Mouse (Mus musculus) stomach, embryonic 15.5 days (tissue): ENCODE data around the gene Lilra5. TPM values are rescaled to one million over a fixed set of nuclear protein-coding genes. Genes with fewer than 3 reads are reported as not detected.
"Not testable (repeated sequence)": the region's sequence is repeated elsewhere in the genome, so short reads cannot be mapped to it uniquely, and the experiment has no call there.

Experiments
- ATAC-seq: fragments of 200-750 bp; cut with Nextera tagmentation; 2 replicates; pipeline ENCODE4 v1.8.0; 2017; ENCODE audit warnings: low read depth, moderate number of reproducible peaks, moderate TSS enrichment; ENCODE audit not compliant: insufficient read depth, low FRiP score
- H3K27ac ChIP-seq: fragments of 300-500 bp; sonication (generic); 2 replicates; pipeline ENCODE4 v1.5.1; 2015; ENCODE audit warnings: mild to moderate bottlenecking, inconsistent platforms
- H3K27me3 ChIP-seq: fragments of 300-500 bp; sonication (generic); replicated peaks from 2 replicates; pipeline ENCODE4 v1.6.1; 2015; ENCODE audit warnings: inconsistent platforms
- H3K36me3 ChIP-seq: fragments of 300-500 bp; sonication (generic); 2 replicates; pipeline ENCODE4 v1.6.1; 2015; ENCODE audit warnings: inconsistent platforms
- H3K4me1 ChIP-seq: fragments of 300-500 bp; sonication (generic); 2 replicates; pipeline ENCODE4 v1.6.1; 2015; ENCODE audit warnings: inconsistent platforms
- H3K4me2 ChIP-seq: fragments of 300-500 bp; sonication (generic); 2 replicates; pipeline ENCODE4 v1.6.1; 2015; ENCODE audit warnings: mild to moderate bottlenecking, inconsistent platforms
- H3K4me3 ChIP-seq: fragments of 300-500 bp; sonication (generic); replicated peaks from 2 replicates; pipeline ENCODE4 v1.5.1; 2015; ENCODE audit warnings: inconsistent platforms
- H3K9ac ChIP-seq: fragments of 300-500 bp; sonication (generic); 2 replicates; pipeline ENCODE4 v1.6.1; 2015; ENCODE audit warnings: inconsistent platforms
- H3K9me3 ChIP-seq: fragments of 300-500 bp; sonication (generic); 2 replicates; pipeline ENCODE4 v1.6.1; 2016; ENCODE audit warnings: inconsistent platforms
- WGBS: fragments of 180-500 bp; shearing (Covaris S2); methylation state at CpG from one replicate; pipeline ENCODE4 v1.1.7; 2015; 5-methylcytosine and 5-hydroxymethylcytosine counted together
- polyA plus RNA-seq: library from polyadenylated mRNA; unstranded; fragments of >200 nt; fragmentation: Nextera tagmentation; extraction: Ambion mirVana; gene quantifications from 2 replicates; pipeline ENCODE4 v1.2.1, GENCODE M21; 2015

The Lilra5 gene
- polyA plus RNA-seq, 1 experiment from 2014 or later = 0.08 TPM

- not testable (repeated sequence) for H3K4me3 ChIP-seq, H3K27ac ChIP-seq, H3K4me1 ChIP-seq, H3K27me3 ChIP-seq, H3K36me3 ChIP-seq, H3K9me3 ChIP-seq, H3K4me2 ChIP-seq, ATAC-seq, H3K9ac ChIP-seq
- 84% methylated on average over 10 of the region's 10 CpGs for WGBS
Measured at GRCm38 (mm10) chr7:4275500-4275899, 37.9 kb downstream of the Lilra5 start.

- Histone ChIP-seq H3K27me3 (no peaks in the 10 kb centered on the region), H3K27ac (no peak overlapping the region), H3K4me2 (no peak overlapping the region), H3K9me3 (no peaks in the 10 kb centered on the region), H3K4me3 (no peak overlapping the region), H3K36me3 (no peaks in the 10 kb centered on the region), H3K9ac (no peak overlapping the region), H3K4me1 (no peaks in the 10 kb centered on the region)
- 70% methylated on average over 5 of the region's 5 CpGs for WGBS
- no peak for ATAC-seq
Measured at GRCm38 (mm10) chr7:4292638-4293037, 55.1 kb downstream of the Lilra5 start.

Other genes with a start within 250 kb of the Lilra5 start
- gene Lair1, start 174.6 kb upstream of the Lilra5 start, polyA plus RNA-seq = 2.1 and 2.2 TPM in 2 replicates
- gene Ttyh1, start 118.3 kb upstream of the Lilra5 start, polyA plus RNA-seq = 12.7 and 15.1 TPM in 2 replicates
- gene Leng8, start 100.7 kb upstream of the Lilra5 start, polyA plus RNA-seq = 52.6 and 67.4 TPM in 2 replicates
- gene Leng9, start 87.4 kb upstream of the Lilra5 start, polyA plus RNA-seq = 4.6 and 4.8 TPM in 2 replicates
- 67.0 and 73.0 TPM in 2 replicates for gene Cdc42ep5, start 72.9 kb upstream of the Lilra5 start, polyA plus RNA-seq
- gene Ncr1, start 100.0 kb downstream of the Lilra5 start, polyA plus RNA-seq = 0.12 TPM in 1 of 2 replicates, not detected in the other
- 0.22 TPM in 1 of 2 replicates, not detected in the other for gene Gp6, start 160.0 kb downstream of the Lilra5 start, polyA plus RNA-seq
- 27.2 and 27.7 TPM in 2 replicates for gene Rdh13, start 207.9 kb downstream of the Lilra5 start, polyA plus RNA-seq
- gene Eps8l1, start 222.9 kb downstream of the Lilra5 start, polyA plus RNA-seq = 10.0 and 11.1 TPM in 2 replicates